Mouse (Mus musculus): ENCODE measurements around the gene Ciz1.

Gene Ciz1

DNA sequence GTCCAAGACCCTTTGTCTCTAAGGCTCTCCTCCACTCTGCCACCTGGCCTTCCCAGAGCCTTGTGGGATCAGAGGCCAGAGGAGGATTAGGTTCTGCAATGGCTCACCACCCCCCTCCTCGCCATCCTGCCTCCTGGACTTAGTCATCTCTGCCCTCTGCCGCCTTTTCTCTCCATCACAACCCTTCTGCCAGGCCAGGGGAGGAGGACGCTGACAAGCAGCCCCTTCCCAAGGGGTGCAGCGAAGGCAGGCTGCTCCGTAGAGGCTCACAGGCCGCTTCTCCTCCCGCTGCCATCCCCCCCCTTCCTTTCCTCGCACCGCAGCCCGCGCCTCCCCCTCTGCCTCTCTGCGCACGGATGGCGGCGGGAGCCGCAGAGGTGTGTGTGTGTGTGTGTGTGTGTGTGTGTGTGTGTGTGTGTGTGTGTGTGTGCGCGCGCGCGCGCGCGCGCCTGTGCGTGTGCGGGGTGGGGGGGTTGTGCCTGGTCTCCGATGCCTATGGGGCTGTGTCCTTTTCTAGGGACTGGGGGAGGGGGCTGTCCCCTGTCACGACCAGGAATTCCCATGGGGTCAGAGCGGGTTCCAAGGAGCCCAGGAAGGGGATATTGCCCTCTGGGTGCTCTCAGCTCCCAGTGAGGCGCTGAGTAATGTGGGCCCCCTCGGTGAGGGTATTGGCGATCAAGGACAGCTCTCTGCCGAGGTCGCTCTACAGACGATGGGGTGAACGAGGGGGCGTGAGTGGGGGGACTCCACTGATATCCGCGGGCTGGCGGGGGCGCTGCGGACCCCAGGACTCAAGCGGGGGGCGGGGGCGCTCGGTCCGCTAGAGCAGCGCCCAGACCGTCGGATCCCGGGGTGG, at the start of gene Ciz1:
Ciz1 (plus strand) TSS at position 177 of the 856 bp plus-strand sequence.
- no peak for TF ChIP-seq GATA4 (IDR thresholded peaks at IDR 0.05; ENCODE audit: insufficient replicate concordance, low read length)

DNA sequence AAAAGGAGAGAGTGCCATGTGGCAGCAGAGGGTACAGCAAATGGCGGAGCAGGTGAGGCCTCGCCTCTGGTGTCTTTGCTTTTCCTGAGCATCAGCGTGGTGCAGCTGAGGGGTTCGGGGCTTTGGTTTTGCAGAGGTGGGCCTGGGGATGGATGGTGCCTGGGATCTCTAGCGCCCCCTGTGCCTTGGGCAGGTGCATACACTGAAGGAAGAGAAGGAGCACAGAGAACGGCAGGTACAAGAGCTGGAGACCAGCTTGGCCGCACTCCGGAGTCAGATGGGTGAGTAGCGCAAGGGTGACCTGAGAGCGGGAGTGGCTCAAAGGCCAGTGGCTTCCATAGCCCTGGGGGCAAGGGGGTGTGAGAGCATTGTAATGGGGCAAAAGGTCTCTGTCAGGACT, 49.2 kb upstream of the Ciz1 start:
- no peak for TF ChIP-seq GATA4 (IDR thresholded peaks at IDR 0.05; ENCODE audit: insufficient replicate concordance, low read length)

DNA sequence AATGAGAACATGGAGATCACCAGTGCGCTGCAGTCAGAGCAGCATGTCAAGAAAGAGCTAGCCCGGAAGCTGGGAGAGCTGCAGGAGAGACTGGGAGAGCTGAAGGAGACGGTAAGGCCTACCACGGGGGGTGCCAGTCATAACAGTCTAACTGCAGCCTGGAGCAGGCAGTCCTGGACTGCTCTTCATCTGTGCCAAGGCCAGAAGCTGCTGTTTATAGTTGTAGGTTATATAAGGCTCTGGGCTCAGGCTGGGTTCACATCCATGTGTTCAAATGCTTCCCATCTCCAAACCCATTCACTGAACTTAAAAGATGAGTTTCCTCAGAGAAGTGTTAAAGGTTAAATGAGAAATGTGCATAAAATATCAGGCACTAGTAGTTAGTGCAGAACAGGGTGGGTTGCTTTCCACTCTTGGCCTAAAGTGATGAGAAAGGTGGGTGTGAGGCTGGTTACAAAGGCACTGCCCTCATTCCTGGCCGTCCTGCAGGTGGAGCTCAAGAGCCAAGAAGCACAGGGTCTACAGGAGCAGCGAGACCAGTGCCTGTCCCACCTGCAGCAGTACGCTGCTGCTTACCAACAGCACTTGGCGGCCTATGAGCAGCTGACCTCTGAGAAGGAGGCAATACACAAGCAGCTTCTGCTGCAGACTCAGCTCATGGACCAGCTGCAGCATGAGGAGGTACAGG, 47.8 kb upstream of the Ciz1 start:
- no peak for TF ChIP-seq GATA4 (IDR thresholded peaks at IDR 0.05; ENCODE audit: insufficient replicate concordance, low read length)

GRCm38 (mm10) chr2:32305668-32306067, 46.5 kb upstream of the Ciz1 start:
- TF ChIP-seq GATA4 (IDR thresholded peaks at IDR 0.05; ENCODE audit: insufficient replicate concordance, low read length) = no peak

- no peak for TF ChIP-seq GATA4 (IDR thresholded peaks at IDR 0.05; ENCODE audit: insufficient replicate concordance, low read length)
These were observed 46.0 kb upstream of the Ciz1 start for GRCm38 (mm10) chr2:32306176-32306575.

DNA sequence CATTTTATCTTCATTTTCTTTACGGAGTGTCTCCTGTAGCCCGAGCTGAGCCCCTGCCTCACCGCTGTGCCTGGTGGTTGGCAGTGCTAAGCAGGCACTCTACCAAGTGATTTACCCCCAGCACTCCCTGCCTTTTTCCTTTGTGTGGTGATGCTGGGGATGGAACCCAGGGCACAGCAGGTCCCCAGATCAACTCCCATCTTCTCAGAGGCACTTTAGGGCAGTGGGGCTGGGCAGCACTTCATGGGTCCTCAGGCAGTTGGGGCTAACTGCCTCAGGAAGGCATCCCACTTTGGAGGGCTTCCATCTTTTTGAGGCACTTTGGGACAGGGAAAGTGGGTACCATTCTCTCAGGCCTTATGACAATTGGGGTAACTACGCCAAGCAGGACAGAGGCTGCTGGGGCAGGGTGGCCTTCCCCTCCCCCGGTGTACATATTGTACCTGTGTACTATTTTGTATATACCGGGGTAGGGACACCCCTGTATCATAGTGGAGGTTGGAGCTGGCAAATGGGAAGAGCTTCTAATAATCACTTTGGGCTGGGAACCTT, 44.8 kb upstream of the Ciz1 start:
- no peak for TF ChIP-seq GATA4 (IDR thresholded peaks at IDR 0.05; ENCODE audit: insufficient replicate concordance, low read length)

GRCm38 (mm10) chr2:32307941-32308760, 44.0 kb upstream of the Ciz1 start:
- TF ChIP-seq GATA4 (IDR thresholded peaks at IDR 0.05; ENCODE audit: insufficient replicate concordance, low read length) = no peak

- TF ChIP-seq GATA4 (IDR thresholded peaks at IDR 0.05; ENCODE audit: insufficient replicate concordance, low read length) = no peak
These were observed 43.1 kb upstream of the Ciz1 start for GRCm38 (mm10) chr2:32308870-32309568.

GRCm38 (mm10) chr2:32310096-32310845, 41.9 kb upstream of the Ciz1 start:
- TF ChIP-seq GATA4 (IDR thresholded peaks at IDR 0.05; ENCODE audit: insufficient replicate concordance, low read length) = no peak

- TF ChIP-seq GATA4 (IDR thresholded peaks at IDR 0.05; ENCODE audit: insufficient replicate concordance, low read length) = no peak
These were observed 40.4 kb upstream of the Ciz1 start for GRCm38 (mm10) chr2:32311443-32312317.

GRCm38 (mm10) chr2:32312318-32312964, 39.7 kb upstream of the Ciz1 start:
- no peak for TF ChIP-seq GATA4 (IDR thresholded peaks at IDR 0.05; ENCODE audit: insufficient replicate concordance, low read length)

DNA sequence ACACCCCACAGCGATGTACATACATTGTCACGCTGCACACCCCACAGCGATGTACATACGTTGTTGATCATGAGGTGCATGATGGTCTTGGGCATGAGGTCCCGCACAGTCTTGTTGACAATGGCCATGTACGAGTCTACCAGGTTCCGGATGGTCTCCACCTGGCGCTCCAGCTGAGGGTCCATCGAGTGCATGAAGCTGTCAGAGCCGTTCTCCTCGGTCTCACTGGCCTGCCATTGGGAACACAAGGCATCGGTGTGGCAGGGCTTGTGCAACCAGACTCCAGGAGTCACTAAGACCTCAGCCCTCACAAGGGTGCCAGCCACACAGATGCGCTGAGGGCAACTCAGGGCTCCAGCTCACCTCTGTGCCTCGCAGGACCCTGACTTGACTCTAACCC, 37.3 kb upstream of the Ciz1 start:
- no peak for TF ChIP-seq GATA4 (IDR thresholded peaks at IDR 0.05; ENCODE audit: insufficient replicate concordance, low read length)
